Mouse (Mus musculus) embryonic fibroblast, embryonic 13.5 days (primary cell): ENCODE results near the gene Mettl24. TPM values are rescaled to one million over a fixed set of nuclear protein-coding genes. Genes with fewer than 3 reads are reported as not detected.

Experiments
- H3K27ac ChIP-seq: 2 replicates; pipeline ENCODE4 v1.5.1; 2012; ENCODE audit warnings: low read length, control low read depth, inconsistent platforms; ENCODE audit not compliant: insufficient read depth
- H3K4me1 ChIP-seq: 2 replicates; pipeline ENCODE4 v1.6.1; 2011; ENCODE audit warnings: low read length; ENCODE audit not compliant: control insufficient read depth, insufficient read depth
- H3K4me3 ChIP-seq: 2 replicates; pipeline ENCODE4 v1.5.1; 2011; ENCODE audit warnings: mild to moderate bottlenecking, control low read depth, low read length; ENCODE audit not compliant: insufficient read depth
- CTCF ChIP-seq: IDR thresholded peaks from 2 replicates; pipeline ENCODE4 v1.5.1; 2011; ENCODE audit warnings: mild to moderate bottlenecking, control low read depth, low read length, moderate library complexity, borderline replicate concordance; ENCODE audit not compliant: insufficient read depth
- POLR2A ChIP-seq: IDR thresholded peaks from 2 replicates; pipeline ENCODE4 v1.6.1; 2011; ENCODE audit warnings: low read depth, mild to moderate bottlenecking, control low read depth, low read length, moderate library complexity
- polyA plus RNA-seq: library from polyadenylated mRNA; stranded (reverse); fragments of >200 nt; gene quantifications from 2 replicates; pipeline ENCODE4 v1.2.4, GENCODE M21; 2011; ENCODE audit warnings: low read depth; ENCODE audit not compliant: missing spikeins, insufficient read length

Mettl24 gene
- polyA plus RNA-seq, 1 experiment = 0.68 TPM

DNA sequence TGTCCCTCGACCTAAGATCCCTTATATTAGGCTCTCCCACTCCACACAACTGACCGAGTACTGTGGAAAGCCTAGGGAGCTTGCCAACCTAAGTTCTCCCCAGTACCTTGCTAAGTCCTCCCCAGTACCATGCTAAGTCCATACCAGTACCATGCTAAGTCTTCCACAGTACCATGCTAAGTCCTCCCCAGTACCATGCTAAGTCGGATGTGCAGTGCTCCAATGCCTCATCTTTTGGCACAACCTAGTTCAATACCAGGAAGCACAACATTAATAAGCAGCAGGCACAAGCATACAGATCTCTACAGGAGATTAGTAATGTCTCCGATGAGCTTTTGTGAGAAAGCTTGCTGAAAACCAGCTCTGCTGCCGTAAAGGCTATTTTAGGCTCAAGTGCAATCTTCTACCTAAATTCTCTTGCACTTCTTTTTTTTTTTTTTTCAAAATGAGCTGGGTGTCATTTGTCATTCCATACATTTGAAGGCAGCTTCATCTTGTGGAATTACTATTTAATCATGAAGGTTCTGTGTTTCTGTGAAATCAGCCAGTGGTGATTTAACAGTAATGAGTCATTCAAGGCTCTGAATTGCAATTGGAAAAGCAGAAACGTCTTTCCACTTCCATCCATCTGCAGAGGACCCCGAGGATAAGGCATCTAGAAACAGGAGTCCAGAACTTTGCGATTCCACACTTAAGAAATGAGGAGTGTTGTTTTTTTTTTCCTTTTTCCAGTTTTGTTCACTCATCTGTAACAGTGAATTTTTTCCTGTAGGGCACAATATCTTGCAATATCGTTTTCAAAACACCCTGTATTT lies 77.3 kb downstream of the Mettl24 start:
- H3K27ac ChIP-seq = no peak overlapping the region
- H3K4me1 ChIP-seq = peaks cover 2% of the 10 kb centered on the region; the same call in 1 of the 2 replicates
- TF ChIP-seq CTCF (no peak), POLR2A (no peak)
- H3K4me3 ChIP-seq = no peak overlapping the region

DNA sequence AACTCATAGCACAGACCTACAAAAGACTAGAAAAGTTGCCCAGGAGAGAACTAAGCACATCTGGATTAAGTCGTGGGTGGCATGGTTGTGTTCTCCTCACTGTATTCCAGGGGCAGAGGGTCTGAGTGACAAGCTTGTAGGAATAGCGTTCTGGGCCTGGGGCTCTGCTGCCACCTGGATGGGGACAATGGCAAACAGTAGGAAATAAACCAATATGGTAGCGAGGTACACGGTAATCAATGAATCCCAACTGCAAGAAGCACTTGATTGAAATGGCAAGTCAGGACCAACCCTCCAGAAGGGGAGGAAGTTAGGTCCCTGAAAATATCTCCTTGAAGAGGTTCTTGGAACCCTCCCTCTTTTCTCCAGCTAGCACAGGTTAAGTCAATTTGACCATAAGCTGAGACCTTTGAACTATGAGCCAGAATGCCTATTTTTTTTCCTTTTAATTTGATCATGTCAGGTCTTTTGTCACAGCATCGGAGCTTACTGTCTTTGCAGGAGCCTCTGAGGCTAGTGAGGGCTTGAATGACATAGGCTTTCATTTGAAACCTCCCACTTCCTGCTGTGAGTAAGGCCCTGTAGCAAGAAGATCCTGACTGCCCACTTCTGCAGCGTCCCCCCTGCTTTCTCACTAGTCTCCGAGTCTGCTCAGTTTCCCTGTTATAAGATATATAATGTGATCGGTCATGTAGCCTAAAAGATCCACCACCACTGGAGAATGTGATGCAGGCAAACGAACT lies 78.1 kb downstream of the Mettl24 start:
- TF ChIP-seq POLR2A = no peak
- no peak for TF ChIP-seq CTCF
- Histone ChIP-seq H3K27ac (no peak overlapping the region), H3K4me1 (peaks cover 2% of the 10 kb centered on the region; the same call in 1 of the 2 replicates), H3K4me3 (no peak overlapping the region)

DNA sequence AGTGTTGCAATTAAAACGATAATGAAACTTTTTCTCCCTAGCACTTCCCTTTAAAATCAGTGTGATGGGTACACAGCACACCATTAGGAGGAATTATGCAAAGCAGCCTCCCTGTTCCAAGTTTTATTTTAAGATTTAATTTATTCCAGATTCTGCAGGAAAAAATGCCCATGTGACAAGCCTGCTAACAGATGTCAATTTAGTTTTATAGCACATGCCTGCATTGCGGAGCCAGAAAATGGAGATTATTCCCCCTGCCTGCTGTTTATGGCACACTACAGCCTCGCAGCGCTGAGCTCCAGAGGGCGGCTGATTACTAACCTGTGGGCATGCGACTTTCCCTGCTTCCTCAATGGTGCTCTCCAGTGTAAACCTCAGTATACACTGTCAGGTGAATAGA lies 79.5 kb downstream of the Mettl24 start:
- TF ChIP-seq POLR2A (no peak), CTCF (no peak)
- Histone ChIP-seq H3K4me1 (peaks cover 2% of the 10 kb centered on the region; the same call in 1 of the 2 replicates), H3K27ac (no peak overlapping the region), H3K4me3 (no peak overlapping the region)

DNA sequence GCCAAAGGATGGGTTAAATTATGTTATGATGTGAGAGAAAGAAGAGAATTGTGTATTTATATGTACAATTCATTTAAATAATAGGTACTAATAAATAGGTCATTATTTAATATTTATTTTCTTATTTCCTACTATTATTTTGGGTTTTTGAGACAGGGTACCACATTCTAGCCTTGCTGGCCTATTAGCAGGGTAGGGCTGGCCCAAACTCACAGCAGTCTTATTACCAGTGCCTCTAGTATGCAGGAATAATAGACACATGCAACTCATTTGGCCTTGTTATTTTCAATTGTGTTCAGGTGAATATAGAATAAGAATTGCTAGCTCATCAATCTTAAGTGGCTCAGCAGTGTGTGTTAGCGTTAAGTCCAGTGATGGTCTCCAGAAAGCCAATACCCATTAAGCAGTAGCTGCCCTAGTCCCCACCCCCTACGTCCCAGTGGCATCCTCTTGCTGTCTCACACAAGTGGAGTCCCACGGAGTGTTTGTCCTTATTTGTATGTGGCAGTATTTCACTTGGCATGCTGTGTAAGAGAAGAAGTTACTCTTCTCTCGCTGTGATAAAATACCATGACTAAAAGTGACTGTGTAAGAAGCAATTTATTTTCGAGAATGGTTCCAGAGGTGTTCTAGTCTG lies 80.1 kb downstream of the Mettl24 start:
- Histone ChIP-seq H3K4me3 (no peak overlapping the region), H3K4me1 (peaks cover 2% of the 10 kb centered on the region; the same call in 1 of the 2 replicates), H3K27ac (no peak overlapping the region)
- TF ChIP-seq CTCF (no peak), POLR2A (no peak)

DNA sequence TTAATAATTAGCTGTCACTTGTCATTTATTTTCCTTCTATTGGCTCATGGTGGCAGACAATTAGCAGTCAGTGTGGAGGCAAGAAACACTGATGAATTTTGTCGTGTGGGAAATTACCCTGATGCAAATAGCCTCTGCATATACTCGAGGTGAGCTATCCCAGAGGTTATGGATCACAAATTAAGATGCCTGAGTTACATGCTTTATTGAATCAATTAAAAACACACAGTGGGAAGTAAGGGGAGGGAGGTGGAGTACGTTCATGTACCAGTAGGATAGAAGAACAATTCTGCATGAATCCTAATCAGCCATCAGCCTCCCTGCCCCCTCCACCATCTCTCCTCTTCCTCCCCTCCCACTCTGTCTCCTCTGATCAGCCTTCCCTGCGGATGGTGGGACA lies 89.2 kb downstream of the Mettl24 start:
- Histone ChIP-seq H3K4me3 (no peak overlapping the region), H3K27ac (no peak overlapping the region), H3K4me1 (no peaks in the 10 kb centered on the region)
- TF ChIP-seq CTCF = no peak
- TF ChIP-seq POLR2A = no peak

DNA sequence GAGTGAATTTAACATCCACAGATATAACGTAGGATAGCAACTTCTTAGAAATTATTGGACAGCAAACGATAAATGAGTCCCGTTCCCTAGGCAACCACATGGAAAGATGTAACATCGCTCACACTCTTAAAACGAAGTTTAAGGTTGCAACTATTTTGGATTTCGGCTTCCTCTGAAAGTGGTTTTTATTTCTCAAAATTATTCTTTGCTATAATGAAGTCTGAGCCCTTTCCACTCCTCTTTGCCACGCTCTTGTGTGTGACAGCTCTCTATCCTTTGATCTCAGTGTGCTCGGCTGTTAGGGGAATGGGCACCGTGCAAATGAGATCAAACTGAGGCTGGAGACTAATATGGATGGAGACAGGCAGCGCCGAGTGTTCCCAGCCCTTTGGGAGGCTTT lies 92.1 kb downstream of the Mettl24 start:
- TF ChIP-seq CTCF (no peak), POLR2A (no peak)
- no peak overlapping the region for H3K27ac ChIP-seq
- H3K4me1 ChIP-seq = no peaks in the 10 kb centered on the region

DNA sequence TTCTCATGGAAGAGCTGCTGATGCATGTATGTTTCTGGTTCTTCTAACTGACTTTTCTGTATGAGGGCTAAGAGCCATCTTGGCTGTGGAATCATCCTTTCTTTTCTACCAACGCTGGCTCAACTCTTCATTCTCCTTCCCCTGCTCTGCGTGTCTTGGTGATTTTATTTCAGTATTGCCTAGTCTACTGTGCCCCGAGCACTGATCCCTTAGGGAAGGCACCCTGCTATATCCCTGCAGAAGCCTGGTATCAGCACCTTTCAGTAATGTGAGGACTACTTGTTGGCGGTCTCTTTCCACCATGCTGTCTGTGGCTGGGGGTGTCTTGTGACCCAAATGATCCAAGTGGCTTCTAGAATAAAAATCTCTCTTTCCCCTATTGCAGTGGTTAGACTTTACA lies 92.6 kb downstream of the Mettl24 start:
- Histone ChIP-seq H3K4me3 (no peak overlapping the region), H3K27ac (no peak overlapping the region), H3K4me1 (no peaks in the 10 kb centered on the region)
- no peak for TF ChIP-seq POLR2A
- no peak for TF ChIP-seq CTCF

More for the DNA sequence above, 92.1 kb downstream of the Mettl24 start:
- H3K4me3 ChIP-seq = no peak overlapping the region

DNA sequence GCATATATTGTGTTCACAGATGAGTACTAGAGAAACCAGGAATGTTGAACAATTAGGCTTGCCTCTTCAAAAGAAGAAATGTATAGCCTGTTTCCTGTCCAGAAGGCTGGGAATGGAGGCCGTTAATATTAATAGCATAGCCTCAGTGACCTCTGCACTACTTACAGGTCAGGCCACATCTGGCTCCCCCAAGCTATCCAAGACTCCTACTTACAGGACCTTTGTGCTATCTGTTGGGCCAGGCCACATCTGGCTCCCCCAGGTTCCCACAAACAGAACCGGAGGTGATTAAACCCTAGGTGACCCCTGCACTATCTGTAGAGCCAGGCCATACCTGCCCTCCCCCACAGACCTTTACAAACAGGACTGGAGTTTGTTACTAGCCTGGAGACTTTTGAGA lies 94.1 kb downstream of the Mettl24 start:
- Histone ChIP-seq H3K4me1 (no peaks in the 10 kb centered on the region), H3K4me3 (no peak overlapping the region), H3K27ac (no peak overlapping the region)
- TF ChIP-seq CTCF = no peak
- no peak for TF ChIP-seq POLR2A

DNA sequence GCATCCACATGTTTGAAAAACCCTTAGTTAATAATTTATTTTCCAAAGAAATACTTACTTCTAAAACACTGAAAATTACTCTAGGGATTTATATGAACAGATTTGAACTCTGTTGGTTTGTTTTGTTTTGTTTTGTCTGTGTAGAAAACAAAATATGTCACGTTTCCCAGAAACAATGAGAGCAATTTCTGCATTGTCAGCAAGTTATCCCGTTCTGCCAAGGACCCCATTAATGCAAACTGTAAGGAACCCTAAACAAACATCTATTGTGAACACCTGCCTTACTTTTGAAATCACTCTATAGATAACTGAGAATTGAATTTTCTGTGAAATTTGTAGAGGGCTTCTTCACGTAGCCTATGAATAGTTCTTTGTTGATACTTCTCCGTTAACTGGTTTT lies 95.4 kb downstream of the Mettl24 start:
- Histone ChIP-seq H3K4me1 (no peaks in the 10 kb centered on the region), H3K4me3 (no peak overlapping the region), H3K27ac (no peak overlapping the region)
- TF ChIP-seq CTCF = no peak
- no peak for TF ChIP-seq POLR2A
